Mouse (Mus musculus) G1E-ER4 (cell line): ENCODE data around the gene Pacs2. TPM values are rescaled to one million over a fixed set of nuclear protein-coding genes. Genes with fewer than 3 reads are reported as not detected.

Source experiments
- GATA1 ChIP-seq: IDR thresholded peaks from one replicate; pipeline ENCODE4 v1.8.0; 2012; ENCODE audit warnings: low read length, inconsistent platforms
- polyA plus RNA-seq: library from polyadenylated mRNA; stranded (reverse); fragments of >175 nt; gene quantifications from 2 replicates; pipeline ENCODE4 v1.2.3, GENCODE M21; 2012

Gene Pacs2
- polyA plus RNA-seq, 1 experiment = 24.7 TPM

- TF ChIP-seq GATA1 = no peak
Observed at GRCm38 (mm10) chr12:113051628-113052403, 37.5 kb downstream of the Pacs2 start.

- no peak for TF ChIP-seq GATA1
Observed at GRCm38 (mm10) chr12:113056089-113056488, 41.8 kb downstream of the Pacs2 start.

- no peak for TF ChIP-seq GATA1
Observed at GRCm38 (mm10) chr12:113060178-113060577, 45.9 kb downstream of the Pacs2 start.

- no peak for TF ChIP-seq GATA1
Observed at GRCm38 (mm10) chr12:113061606-113062005, 47.3 kb downstream of the Pacs2 start.

GRCm38 (mm10) chr12:113062201-113062600, 47.9 kb downstream of the Pacs2 start:
- TF ChIP-seq GATA1 = no peak

GRCm38 (mm10) chr12:113063700-113064099, 49.4 kb downstream of the Pacs2 start:
- TF ChIP-seq GATA1 = no peak

GRCm38 (mm10) chr12:113068002-113068401, 53.7 kb downstream of the Pacs2 start:
- TF ChIP-seq GATA1 = no peak

- no peak for TF ChIP-seq GATA1
Observed at GRCm38 (mm10) chr12:113069389-113069788, 55.1 kb downstream of the Pacs2 start.

- TF ChIP-seq GATA1 = no peak
Observed at GRCm38 (mm10) chr12:113071321-113071720, 57.0 kb downstream of the Pacs2 start.

GRCm38 (mm10) chr12:113071827-113072226, 57.5 kb downstream of the Pacs2 start:
- TF ChIP-seq GATA1 = no peak

- TF ChIP-seq GATA1 = no peak
Observed at GRCm38 (mm10) chr12:113073420-113074328, 59.4 kb downstream of the Pacs2 start.

GRCm38 (mm10) chr12:113074329-113075062, 60.2 kb downstream of the Pacs2 start, which contains the start of gene Tex22:
Tex22 (plus strand) TSS chr12:113074502.
- no peak for TF ChIP-seq GATA1

- TF ChIP-seq GATA1 = no peak
Observed at GRCm38 (mm10) chr12:113075063-113075454, 60.8 kb downstream of the Pacs2 start.

GRCm38 (mm10) chr12:113075486-113075885, 61.2 kb downstream of the Pacs2 start:
- TF ChIP-seq GATA1 = no peak

- no peak for TF ChIP-seq GATA1
Observed at GRCm38 (mm10) chr12:113087276-113087675, 73.0 kb downstream of the Pacs2 start.

- TF ChIP-seq GATA1 = no peak
Observed at GRCm38 (mm10) chr12:113088026-113088425, 73.7 kb downstream of the Pacs2 start.
